Mouse (Mus musculus) adrenal gland, postnatal 36 days (tissue): ENCODE results near the gene Dennd1b. TPM values are rescaled to one million over a fixed set of nuclear protein-coding genes. Genes with fewer than 3 reads are reported as not detected.

ENCODE experiments used
- DNase-seq, 2 experiments: peaks; one replicate each; pipeline ENCODE4 v3.0.0; 2021; ENCODE audit warnings: mixed read lengths in 1 of 2
- total RNA-seq, 2 experiments: library from RNA; stranded (reverse); gene quantifications; 2 replicates each; pipeline ENCODE4 v1.2.3; 2021

Gene Dennd1b
- total RNA-seq, 2 experiments from 2014 or later, result 24.0 to 27.9 TPM

DNA sequence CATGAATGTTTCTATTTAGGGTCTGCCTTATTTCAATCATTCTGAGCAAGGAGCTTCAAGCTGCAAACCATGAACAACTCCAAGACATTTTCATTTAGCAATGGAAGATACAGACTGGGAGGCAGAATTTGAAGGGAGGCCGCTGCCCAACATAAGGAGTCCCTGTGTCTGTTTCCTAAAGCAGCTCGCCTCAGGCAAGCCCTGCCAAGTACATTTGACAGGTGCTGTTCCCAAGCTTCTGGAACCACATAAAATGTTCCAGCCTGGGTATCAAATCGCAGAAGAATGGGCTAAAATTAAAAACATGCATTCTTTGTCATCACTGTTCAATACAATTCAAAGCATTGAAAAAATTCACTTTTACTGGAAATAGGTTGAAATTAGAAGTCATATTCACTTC is 229.4 kb downstream of the Dennd1b start:
- DNase-seq, result no peak

DNA sequence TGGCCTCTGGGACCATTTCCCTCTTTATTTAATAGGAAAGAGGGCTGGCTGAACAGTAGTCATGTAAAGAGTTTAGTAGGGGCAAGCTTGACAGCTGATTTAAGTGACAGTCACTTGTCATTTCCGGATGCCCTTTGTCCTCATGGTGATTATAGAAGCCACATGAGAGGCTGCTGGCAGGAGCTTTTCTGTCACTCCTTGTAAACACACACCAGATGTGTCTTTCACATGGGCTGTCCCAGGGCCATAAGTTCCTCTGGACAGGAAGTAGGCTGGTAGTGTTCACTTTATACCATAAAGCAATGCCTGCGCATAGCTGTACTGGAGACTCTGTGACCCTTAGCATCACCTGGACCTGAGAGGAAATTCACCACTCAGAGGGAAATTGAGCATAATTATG is 230.8 kb downstream of the Dennd1b start:
- no peak for DNase-seq

DNA sequence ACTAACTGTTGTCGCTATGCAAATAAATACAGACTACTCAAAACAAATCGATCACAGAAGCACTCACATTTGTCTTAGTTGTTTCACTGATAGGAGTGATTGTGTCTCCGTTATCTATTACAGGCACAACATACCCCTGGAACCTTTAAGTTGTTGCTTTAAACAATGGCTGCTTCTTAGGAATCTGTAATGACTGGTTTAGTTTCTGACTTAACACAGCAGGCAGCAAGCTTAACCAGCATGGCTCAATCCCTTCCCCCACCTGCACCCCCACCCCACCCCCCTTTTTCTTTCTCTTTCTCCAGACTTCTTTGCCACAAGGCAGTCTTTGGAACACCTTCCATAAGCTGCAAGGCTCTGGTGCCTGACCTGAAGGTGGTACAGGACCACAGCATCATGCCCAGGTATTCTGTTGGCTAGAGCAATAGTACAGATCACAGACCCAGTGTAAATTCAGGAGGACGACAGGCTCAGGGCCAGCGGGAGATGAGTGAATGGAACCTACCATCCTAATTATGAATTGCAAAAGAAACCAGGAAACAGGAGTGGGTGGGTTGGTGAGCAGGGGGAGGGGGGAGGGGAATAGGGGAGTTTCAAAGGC is 231.3 kb downstream of the Dennd1b start:
- DNase-seq, result no peak

DNA sequence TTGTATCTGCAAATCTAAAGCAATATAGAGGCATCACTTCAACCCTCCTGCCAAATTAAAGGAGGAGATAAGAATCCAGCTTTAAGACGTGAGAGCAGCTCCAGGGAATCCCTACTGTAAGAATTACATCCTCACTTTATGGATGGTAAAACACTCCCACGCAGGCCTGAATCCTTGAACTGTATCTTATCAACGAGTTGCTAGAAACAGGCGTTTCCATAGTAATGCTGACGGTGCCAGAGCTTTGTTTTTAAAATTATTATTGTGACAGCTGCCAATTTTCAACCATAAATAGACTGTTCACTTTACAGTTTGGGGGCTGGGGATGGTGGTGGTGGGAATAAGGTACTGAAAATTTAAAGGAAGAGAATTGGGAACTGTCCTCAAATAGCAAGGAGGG is 239.8 kb downstream of the Dennd1b start:
- DNase-seq, result peak in 1 of 2 experiments; percentile 3

DNA sequence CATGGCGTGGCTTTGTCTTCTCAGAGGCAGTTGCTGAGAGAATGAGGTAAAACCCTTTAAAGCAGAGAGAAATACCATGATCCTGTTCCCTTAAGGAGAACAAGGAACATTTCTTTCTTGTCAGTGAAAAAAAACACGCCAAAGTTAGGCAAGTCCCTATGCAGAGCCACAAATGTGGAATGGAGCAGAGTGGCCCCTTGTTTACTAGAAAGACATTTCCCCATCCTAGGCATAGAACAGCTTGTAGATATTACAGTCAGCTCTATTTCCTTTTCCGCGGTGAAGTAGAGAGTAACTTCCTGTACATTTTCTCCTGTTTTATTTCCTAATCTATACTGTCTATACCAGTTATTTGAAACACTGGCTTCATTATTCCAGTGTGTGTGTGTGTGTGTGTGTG is 243.0 kb downstream of the Dennd1b start:
- no peak for DNase-seq

DNA sequence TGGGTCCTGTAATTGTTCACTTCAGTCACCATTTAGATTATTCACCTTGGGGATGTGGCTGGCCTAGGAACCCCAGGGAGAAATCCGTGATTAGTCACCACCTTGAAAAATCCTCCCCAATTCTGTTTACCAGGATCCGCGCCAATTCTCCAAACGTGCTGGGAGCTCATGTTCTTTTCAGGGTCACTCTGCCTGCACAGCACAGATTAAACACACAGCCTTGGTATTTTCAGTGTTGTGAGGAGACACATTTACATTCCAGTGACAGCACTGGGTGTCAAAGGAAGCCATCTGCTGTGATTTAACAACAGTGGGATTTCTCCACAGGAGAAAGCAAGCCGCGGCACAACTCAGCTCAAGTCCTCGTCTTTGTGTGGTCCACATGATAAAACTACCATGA is 246.6 kb downstream of the Dennd1b start:
- peak; percentile 80 to 83 for DNase-seq

DNA sequence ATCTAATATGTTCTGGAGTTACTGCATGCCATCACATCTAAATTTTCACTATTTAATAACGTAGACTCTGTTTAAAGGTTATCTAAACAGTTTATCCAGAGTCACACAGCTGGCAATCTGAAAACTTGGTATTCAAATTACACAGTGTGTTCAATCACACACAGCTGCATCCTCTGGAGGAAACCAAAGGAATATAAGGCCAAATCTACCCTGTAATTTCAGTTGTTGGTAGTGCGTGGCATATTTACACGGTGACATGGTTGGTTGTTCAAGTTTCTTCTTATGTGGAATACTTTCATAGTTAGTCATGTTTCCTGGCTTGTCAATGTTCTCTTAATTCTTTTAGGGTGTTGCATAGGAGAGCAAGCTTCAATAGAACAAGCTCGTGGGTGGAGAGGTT is 247.3 kb downstream of the Dennd1b start:
- DNase-seq, result no peak

DNA sequence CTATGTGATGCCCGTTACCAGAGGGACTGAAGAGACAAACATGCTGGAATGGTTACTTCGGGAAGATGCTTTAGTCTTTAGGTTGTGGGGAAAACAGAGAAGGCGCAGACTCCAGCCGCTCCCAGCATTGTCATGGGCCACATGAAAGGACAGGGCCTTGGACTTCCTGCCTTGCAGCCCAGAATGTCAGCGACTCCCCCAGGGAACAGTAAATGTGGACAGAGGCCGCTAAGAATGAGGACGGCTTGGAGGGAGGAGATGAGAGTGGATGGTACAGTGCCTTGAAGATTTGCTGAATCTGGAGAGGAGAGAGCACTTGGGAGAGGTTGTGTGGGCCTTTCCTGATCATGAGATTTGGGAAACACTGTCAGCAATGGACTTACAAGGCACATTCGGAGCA is 252.1 kb downstream of the Dennd1b start:
- no peak for DNase-seq

DNA sequence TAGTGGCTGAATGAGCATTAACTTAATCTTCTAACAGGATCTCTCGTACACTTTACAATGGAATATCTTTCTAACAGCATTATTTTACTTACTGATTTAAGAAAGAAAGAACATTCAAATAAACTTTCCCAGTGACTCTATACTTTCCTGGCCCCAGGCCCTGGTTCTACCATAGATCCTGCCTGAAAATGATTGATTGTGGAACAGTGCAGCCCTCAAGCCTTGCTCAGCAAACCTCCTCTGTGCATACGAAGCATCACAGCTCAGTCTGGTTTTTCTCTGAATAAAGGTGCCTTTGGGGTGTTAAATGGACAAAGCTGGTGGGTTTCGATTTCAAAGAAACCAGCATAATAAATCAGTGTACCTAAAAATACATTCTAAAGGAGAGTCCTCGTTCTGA is 260.6 kb downstream of the Dennd1b start:
- no peak for DNase-seq

DNA sequence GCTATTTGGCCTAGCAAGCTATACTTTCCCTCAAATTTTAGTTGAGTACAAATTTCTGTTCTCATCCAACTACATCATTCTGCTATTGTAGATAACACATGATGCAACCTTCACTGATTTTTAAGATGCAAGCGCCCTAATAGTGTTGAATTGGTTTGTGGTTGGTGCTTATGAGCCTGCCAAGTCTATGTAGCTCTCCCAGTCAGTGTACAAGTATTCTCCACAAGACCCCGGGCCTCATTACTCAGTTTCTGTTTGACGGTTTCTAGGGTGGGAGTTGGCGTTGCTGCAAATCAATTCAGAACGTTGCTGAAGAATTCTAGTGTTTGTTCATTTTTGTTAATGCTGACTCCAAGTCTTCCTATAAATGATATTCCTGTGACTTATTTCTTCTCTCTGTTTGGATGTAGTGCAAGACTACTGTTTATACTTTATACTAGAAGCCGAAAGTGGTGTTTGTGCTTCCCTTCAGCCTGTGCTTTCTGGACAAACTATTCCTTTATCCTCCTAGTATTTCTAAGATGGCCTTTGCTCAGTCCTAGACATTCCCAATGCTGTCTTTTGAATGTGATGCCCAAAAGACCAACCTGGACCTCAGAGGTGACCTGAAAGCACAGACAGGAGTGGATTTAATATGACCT is 261.2 kb downstream of the Dennd1b start:
- no peak for DNase-seq

Other genes with a start within 250 kb of the Dennd1b start
- under 1 TPM in 1 of 2 experiments, not detected in 1; 0.07 TPM for gene Lhx9, start 114.9 kb upstream of the Dennd1b start, total RNA-seq
- 10 to 100 TPM; 19.3 to 20.7 TPM for gene 2310009B15Rik, start 106.6 kb upstream of the Dennd1b start, total RNA-seq